Mouse (Mus musculus) lung, embryonic 15.5 days (tissue): ENCODE measurements around the gene Serpinf2. TPM values are rescaled to one million over a fixed set of nuclear protein-coding genes. Genes with fewer than 3 reads are reported as not detected.
"Not testable (repeated sequence)": the region's sequence is repeated elsewhere in the genome, so short reads cannot be mapped to it uniquely, and the experiment has no call there.

Source experiments
- ATAC-seq: fragments of 200-750 bp; cut with Nextera tagmentation; 2 replicates; pipeline ENCODE4 v1.8.0; 2017; ENCODE audit warnings: moderate number of reproducible peaks, borderline replicate concordance; ENCODE audit not compliant: low FRiP score, low TSS enrichment; ENCODE audit errors: extremely low read depth
- H3K27ac ChIP-seq: fragments of 300-500 bp; sonication (generic); 2 replicates; pipeline ENCODE4 v1.5.1; 2015; ENCODE audit warnings: moderate library complexity, mild to moderate bottlenecking, inconsistent platforms
- H3K27me3 ChIP-seq: fragments of 300-500 bp; sonication (generic); 2 replicates; pipeline ENCODE4 v1.6.1; 2015; ENCODE audit warnings: inconsistent platforms
- H3K36me3 ChIP-seq: fragments of 300-500 bp; sonication (generic); 2 replicates; pipeline ENCODE4 v1.6.1; 2015; ENCODE audit warnings: inconsistent platforms
- H3K4me1 ChIP-seq: fragments of 300-500 bp; sonication (generic); 2 replicates; pipeline ENCODE4 v1.6.1; 2015; ENCODE audit warnings: inconsistent platforms
- H3K4me2 ChIP-seq: fragments of 300-500 bp; sonication (generic); 2 replicates; pipeline ENCODE4 v1.6.1; 2015; ENCODE audit warnings: inconsistent platforms, mild to moderate bottlenecking, moderate library complexity
- H3K4me3 ChIP-seq: fragments of 300-500 bp; sonication (generic); 2 replicates; pipeline ENCODE4 v1.5.1; 2015; ENCODE audit warnings: mild to moderate bottlenecking, inconsistent platforms
- H3K9ac ChIP-seq: fragments of 300-500 bp; sonication (generic); 2 replicates; pipeline ENCODE4 v1.6.1; 2015; ENCODE audit warnings: inconsistent platforms
- H3K9me3 ChIP-seq: fragments of 300-500 bp; sonication (generic); 2 replicates; pipeline ENCODE4 v1.6.1; 2016; ENCODE audit warnings: inconsistent platforms
- WGBS: fragments of 180-500 bp; shearing (Covaris S2); methylation state at CpG from one replicate; pipeline ENCODE4 v1.1.7; 2015; 5-methylcytosine and 5-hydroxymethylcytosine counted together
- polyA plus RNA-seq: library from polyadenylated mRNA; unstranded; fragments of >200 nt; fragmentation: Nextera tagmentation; extraction: Ambion mirVana; gene quantifications from 2 replicates; pipeline ENCODE4 v1.2.1, GENCODE M21; 2015

The Serpinf2 gene
- polyA plus RNA-seq, 1 experiment from 2014 or later, result 0.89 TPM

DNA sequence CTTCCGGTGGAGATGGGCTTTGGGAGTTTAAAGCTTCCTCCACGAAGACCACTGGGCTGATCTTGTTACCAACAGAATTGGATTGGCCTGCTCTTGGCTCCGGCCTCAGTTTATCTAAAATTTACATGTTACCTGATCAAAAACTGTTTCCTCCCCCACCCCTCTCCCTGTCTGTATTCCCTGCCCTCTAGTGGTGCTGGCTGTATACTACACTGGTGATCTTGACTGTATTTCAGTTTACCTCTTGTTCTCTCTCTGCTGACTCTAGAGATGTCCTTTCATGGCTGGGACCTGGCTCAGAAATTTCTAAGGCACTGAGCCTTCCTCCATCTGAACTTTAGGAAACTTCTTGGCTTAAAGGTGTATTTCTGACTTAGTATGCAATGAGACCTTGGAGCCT, 18.8 kb upstream of the Serpinf2 start:
- Histone ChIP-seq H3K27ac (no peak overlapping the region), H3K9me3 (no peaks in the 10 kb centered on the region), H3K4me2 (no peak overlapping the region), H3K4me3 (no peak overlapping the region), H3K27me3 (no peaks in the 10 kb centered on the region), H3K9ac (no peak overlapping the region), H3K36me3 (no peaks in the 10 kb centered on the region), H3K4me1 (peaks cover 46% of the 10 kb centered on the region)
- ATAC-seq, result no peak
- WGBS, result 25% methylated on average over 3 of the region's 3 CpGs

GRCm38 (mm10) chr11:75456440-75456871, 17.1 kb upstream of the Serpinf2 start:
- Histone ChIP-seq H3K36me3 (no peaks in the 10 kb centered on the region), H3K4me2 (no peak overlapping the region), H3K27me3 (no peaks in the 10 kb centered on the region), H3K27ac (no peak overlapping the region), H3K9me3 (no peaks in the 10 kb centered on the region), H3K9ac (no peak overlapping the region), H3K4me3 (no peak overlapping the region), H3K4me1 (peaks cover 30% of the 10 kb centered on the region)
- ATAC-seq, result no peak
- 76% methylated on average over 7 of the region's 7 CpGs for WGBS

GRCm38 (mm10) chr11:75455971-75456370, 16.6 kb upstream of the Serpinf2 start:
- 96% methylated on average over 2 of the region's 2 CpGs for WGBS
- H3K9me3 ChIP-seq, H3K27ac ChIP-seq, H3K4me3 ChIP-seq, H3K27me3 ChIP-seq, H3K36me3 ChIP-seq, H3K4me2 ChIP-seq, ATAC-seq, H3K9ac ChIP-seq: not testable (repeated sequence)
- H3K4me1 ChIP-seq, result peaks cover 30% of the 10 kb centered on the region

DNA sequence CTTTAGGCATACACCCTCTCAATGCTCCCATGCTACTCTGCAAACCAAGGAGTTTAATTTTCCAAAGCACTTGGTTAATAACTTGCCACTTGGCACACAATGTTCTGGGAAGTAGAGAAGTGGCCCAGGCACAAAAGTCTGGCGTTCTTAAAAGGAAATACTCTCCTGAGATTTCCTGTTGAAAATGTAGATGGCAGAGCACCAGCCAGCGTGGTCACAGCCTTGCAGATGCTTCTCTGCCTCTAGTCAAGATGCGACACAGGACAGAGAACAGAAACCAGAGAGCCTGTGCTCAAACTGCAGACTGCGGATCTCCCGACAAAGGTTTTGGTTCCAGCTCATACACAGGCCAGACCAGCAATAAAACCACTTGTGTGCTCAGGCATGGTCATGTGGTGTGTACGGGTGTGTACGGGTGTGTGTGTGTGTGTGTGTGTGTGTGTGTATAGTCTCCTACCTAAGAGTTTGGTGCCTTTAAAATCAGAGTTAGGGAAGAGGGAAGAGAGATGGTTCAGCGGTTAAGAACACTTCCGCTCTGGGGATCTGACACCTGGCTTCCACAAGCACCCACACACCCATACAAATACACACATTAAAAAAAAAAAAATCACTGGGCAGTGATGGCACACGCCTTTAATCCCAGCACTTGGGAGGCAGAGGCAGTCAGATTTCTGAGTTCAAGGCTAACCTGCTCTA, 15.8 kb upstream of the Serpinf2 start:
- WGBS, result 70% methylated on average over 10 of the region's 10 CpGs
- no peaks in the 10 kb centered on the region for H3K9me3 ChIP-seq
- no peaks in the 10 kb centered on the region for H3K27me3 ChIP-seq
- H3K27ac ChIP-seq, result peak overlapping the region; percentile 68
- H3K4me1 ChIP-seq, result peaks cover 37% of the 10 kb centered on the region
- H3K4me3 ChIP-seq, result peak overlapping the region; percentile 63; the same call in 1 of the 2 replicates
- peak overlapping the region; percentile 62 for H3K9ac ChIP-seq
- ATAC-seq, result no peak; the same call in 1 of the 2 replicates
- peak overlapping the region; percentile 97 for H3K4me2 ChIP-seq
- H3K36me3 ChIP-seq, result no peaks in the 10 kb centered on the region

- Histone ChIP-seq H3K4me1 (peaks cover 29% of the 10 kb centered on the region), H3K9me3 (no peaks in the 10 kb centered on the region), H3K4me2 (peak within 1 kb of the TSS; percentile 97), H3K9ac (peak within 1 kb of the TSS; percentile 62), H3K27me3 (no peaks in the 10 kb centered on the region), H3K4me3 (peak within 1 kb of the TSS; percentile 63), H3K36me3 (no peaks in the 10 kb centered on the region; the same call in 1 of the 2 replicates), H3K27ac (peak within 1 kb of the TSS; percentile 68)
- WGBS, result 2% methylated on average over 56 of the region's 56 CpGs
- ATAC-seq, result peak; percentile 92
These were observed 14.9 kb upstream of the Serpinf2 start, which contains the start of gene Wdr81 for GRCm38 (mm10) chr11:75453991-75454930. Gene Wdr81, minus strand, starts transcription at chr11:75454717.

GRCm38 (mm10) chr11:75452812-75453557, 13.6 kb upstream of the Serpinf2 start:
- no peak overlapping the region; the same call in 1 of the 2 replicates for H3K9ac ChIP-seq

GRCm38 (mm10) chr11:75452081-75452480, 12.7 kb upstream of the Serpinf2 start:
- Histone ChIP-seq H3K36me3 (peaks cover 9% of the 10 kb centered on the region), H3K27ac (no peak overlapping the region), H3K4me1 (peaks cover 27% of the 10 kb centered on the region), H3K9ac (no peak overlapping the region), H3K9me3 (no peaks in the 10 kb centered on the region), H3K4me3 (no peak overlapping the region), H3K4me2 (no peak overlapping the region), H3K27me3 (no peaks in the 10 kb centered on the region)
- WGBS, result 90% methylated on average over 8 of the region's 8 CpGs
- ATAC-seq, result no peak

More at GRCm38 (mm10) chr11:75452812-75453557, 13.6 kb upstream of the Serpinf2 start:
- peak overlapping the region; percentile 97 for H3K4me2 ChIP-seq
- no peaks in the 10 kb centered on the region for H3K27me3 ChIP-seq
- peaks cover 3% of the 10 kb centered on the region for H3K36me3 ChIP-seq
- 91% methylated on average over 31 of the region's 31 CpGs for WGBS
- H3K4me3 ChIP-seq, result peak overlapping the region; percentile 63; the same call in 1 of the 2 replicates
- ATAC-seq, result no peak
- peaks cover 27% of the 10 kb centered on the region for H3K4me1 ChIP-seq
- no peak overlapping the region for H3K27ac ChIP-seq
- H3K9me3 ChIP-seq, result no peaks in the 10 kb centered on the region

DNA sequence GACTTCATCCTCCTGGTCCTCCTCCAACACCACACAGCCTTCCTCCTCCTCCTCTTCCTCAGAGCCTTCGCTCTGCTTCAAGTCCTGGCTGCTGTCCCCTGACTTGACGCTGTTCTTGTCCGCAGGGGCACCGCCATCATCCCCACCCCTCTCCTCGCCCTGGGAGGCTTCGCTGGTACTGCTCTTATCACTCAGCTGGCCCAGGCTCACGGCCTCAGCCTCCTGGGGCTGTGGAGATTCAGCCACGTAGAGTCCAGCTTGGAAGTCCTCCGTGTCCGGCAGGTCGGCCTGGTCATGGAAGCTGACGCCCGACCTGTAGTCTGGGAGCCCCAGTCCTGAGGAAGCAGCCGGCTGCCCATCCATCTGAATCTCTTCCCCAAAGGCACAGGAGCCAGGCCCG, 11.5 kb upstream of the Serpinf2 start:
- peaks cover 9% of the 10 kb centered on the region for H3K36me3 ChIP-seq
- no peak overlapping the region for H3K27ac ChIP-seq
- no peaks in the 10 kb centered on the region for H3K27me3 ChIP-seq
- peaks cover 27% of the 10 kb centered on the region for H3K4me1 ChIP-seq
- no peak overlapping the region for H3K4me2 ChIP-seq
- no peaks in the 10 kb centered on the region for H3K9me3 ChIP-seq
- WGBS, result 85% methylated on average over 15 of the region's 15 CpGs
- no peak overlapping the region for H3K4me3 ChIP-seq
- no peak for ATAC-seq
- H3K9ac ChIP-seq, result no peak overlapping the region

- H3K9ac ChIP-seq, result no peak overlapping the region
- 65% methylated on average over 8 of the region's 8 CpGs for WGBS
These were observed 11.0 kb upstream of the Serpinf2 start for GRCm38 (mm10) chr11:75450304-75450908.

DNA sequence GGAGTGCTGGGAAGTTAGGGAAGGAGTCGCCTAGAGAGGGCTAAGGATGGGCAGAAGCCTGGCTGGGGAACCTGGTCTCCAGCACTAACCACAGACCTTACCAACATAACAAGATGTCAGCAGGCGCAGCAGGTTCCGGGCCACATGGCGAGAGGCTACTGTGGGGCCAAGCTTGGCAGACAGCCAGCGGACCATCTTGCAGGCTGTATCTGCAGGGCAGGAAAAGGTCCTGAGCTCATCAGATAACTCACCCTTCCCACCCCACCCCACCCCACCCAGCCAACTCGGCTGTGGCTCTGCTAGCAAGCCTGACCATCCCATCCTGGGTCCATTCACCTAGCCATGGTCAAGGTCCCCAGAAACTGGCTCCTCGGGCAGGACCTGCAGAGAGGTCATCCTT, 10.3 kb upstream of the Serpinf2 start:
- Histone ChIP-seq H3K4me3 (no peak overlapping the region), H3K9me3 (no peaks in the 10 kb centered on the region), H3K4me2 (no peak overlapping the region), H3K27ac (no peak overlapping the region), H3K9ac (no peak overlapping the region), H3K36me3 (peaks cover 9% of the 10 kb centered on the region), H3K4me1 (peaks cover 20% of the 10 kb centered on the region), H3K27me3 (no peaks in the 10 kb centered on the region)
- 61% methylated on average over 7 of the region's 7 CpGs for WGBS
- no peak for ATAC-seq

More at GRCm38 (mm10) chr11:75450304-75450908, 11.0 kb upstream of the Serpinf2 start:
- H3K27ac ChIP-seq, result peak overlapping the region; percentile 11; the same call in 1 of the 2 replicates
- no peak for ATAC-seq
- peaks cover 27% of the 10 kb centered on the region for H3K4me1 ChIP-seq
- H3K9me3 ChIP-seq, result no peaks in the 10 kb centered on the region
- H3K27me3 ChIP-seq, result no peaks in the 10 kb centered on the region
- peaks cover 9% of the 10 kb centered on the region for H3K36me3 ChIP-seq
- H3K4me2 ChIP-seq, result no peak overlapping the region
- no peak overlapping the region for H3K4me3 ChIP-seq

- no peak for ATAC-seq
- 73% methylated on average over 3 of the region's 3 CpGs for WGBS
- no peak overlapping the region for H3K4me2 ChIP-seq
- H3K9ac ChIP-seq, result no peak overlapping the region
- peaks cover 9% of the 10 kb centered on the region for H3K36me3 ChIP-seq
- no peaks in the 10 kb centered on the region for H3K27me3 ChIP-seq
- H3K9me3 ChIP-seq, result no peaks in the 10 kb centered on the region
- H3K27ac ChIP-seq, result no peak overlapping the region
- no peak overlapping the region for H3K4me3 ChIP-seq
- peaks cover 12% of the 10 kb centered on the region for H3K4me1 ChIP-seq
These were observed 9.2 kb upstream of the Serpinf2 start for GRCm38 (mm10) chr11:75448575-75448974.
